Mouse (Mus musculus): Measurements from ENCODE around the gene Hmgcl. TPM values are rescaled to one million over a fixed set of nuclear protein-coding genes. Genes with fewer than 3 reads are reported as not detected.

Hmgcl gene
- total and polyA plus RNA-seq, 2 experiments from 2014 or later, result 26.9 to 54.1 TPM

DNA sequence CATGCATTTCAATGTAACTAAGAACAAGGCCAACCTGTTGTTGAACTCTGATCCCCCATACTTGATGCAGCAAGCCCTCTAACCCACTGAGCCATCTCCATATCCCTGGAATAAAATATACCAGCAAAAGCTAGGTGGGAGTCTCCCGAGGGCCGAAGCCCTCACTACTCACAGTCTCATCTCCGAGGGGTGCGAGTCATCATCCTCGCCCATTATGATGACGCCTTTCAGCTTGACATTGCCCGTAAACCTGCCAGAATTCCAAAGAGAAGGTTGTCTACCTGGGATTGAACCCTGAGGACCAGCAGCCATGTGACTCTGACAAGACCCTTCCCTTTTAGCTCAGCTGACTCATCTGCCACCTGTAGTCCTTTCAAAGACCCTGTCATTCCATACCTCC, 39.5 kb downstream of the Hmgcl start:
- peak overlapping the region; percentile 84 for H3K4me2 ChIP-seq (ENCODE audit: low read depth, low read length, poor library complexity, severe bottlenecking)
- 0 out of 2 replicates have a peak, but pooled peaks cover 1% of the 10 kb centered on the region for H3K36me3 ChIP-seq (ENCODE audit: insufficient read depth, low read length)
- no peak overlapping the region for H3K9ac ChIP-seq (replicated peaks; ENCODE audit: low read length, poor library complexity, severe bottlenecking)
- peaks cover 7% of the 10 kb centered on the region for H3K4me1 ChIP-seq (ENCODE audit: insufficient read depth, low read length)
- DNase-seq (ENCODE audit: low spot score) (no peak), ATAC-seq (ENCODE audit: low FRiP score) (no peak)
- TF ChIP-seq CTCF (IDR thresholded peaks at IDR 0.05), result no peak
- no peaks in the 10 kb centered on the region for H3K27me3 ChIP-seq (ENCODE audit: insufficient read depth, low read length)
- no peaks in the 10 kb centered on the region for H3K9me3 ChIP-seq (ENCODE audit: low read length)
- 94% methylated on average over 7 of the region's 7 CpGs for WGBS
- H3K27ac ChIP-seq (ENCODE audit: low read depth, low read length), result no peak overlapping the region
- H3K4me3 ChIP-seq (ENCODE audit: low read depth, low read length), result peak overlapping the region; percentile 88

DNA sequence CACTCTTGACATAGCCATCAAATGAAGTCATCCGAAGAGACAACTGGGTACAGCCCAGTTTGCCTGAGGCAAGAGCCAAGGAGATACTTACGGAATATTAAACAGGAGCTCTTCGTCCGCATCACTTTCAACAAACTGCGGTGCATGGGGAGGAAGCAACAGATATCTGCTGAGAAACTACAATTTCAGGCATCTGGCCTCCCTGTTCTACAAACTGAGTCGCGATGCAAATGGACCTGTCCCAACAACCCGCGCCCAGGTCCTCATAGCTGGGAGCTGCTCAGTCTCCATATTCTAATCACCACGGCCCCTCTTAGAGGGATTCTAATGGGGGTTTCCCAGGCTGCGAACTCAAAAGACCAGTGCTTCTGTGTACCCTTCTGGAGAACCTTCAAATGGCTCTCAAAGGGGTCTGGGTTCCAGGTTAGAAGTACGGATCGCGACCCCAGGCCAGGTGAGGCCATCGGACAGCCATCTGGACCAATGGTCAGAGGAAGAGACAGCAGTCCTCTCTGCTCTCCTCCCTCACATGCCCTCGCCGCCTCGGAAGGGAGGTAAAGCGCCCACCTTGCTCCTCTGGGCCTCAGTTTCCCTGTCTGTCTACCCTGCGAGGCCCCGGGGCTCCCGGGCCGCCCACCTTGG, 40.2 kb downstream of the Hmgcl start:
- DNase-seq (ENCODE audit: low spot score) (no peak), ATAC-seq (ENCODE audit: low FRiP score) (peak; percentile 48)
- no peaks in the 10 kb centered on the region for H3K36me3 ChIP-seq (ENCODE audit: insufficient read depth, low read length)
- peak overlapping the region; percentile 95 for H3K9ac ChIP-seq (replicated peaks; ENCODE audit: low read length, poor library complexity, severe bottlenecking)
- TF ChIP-seq CTCF (IDR thresholded peaks at IDR 0.05), result no peak
- H3K4me1 ChIP-seq (ENCODE audit: insufficient read depth, low read length), result peaks cover 7% of the 10 kb centered on the region
- H3K4me2 ChIP-seq (ENCODE audit: low read depth, low read length, poor library complexity, severe bottlenecking), result peak overlapping the region; percentile 84
- WGBS, result 9% methylated on average over 22 of the region's 23 CpGs
- H3K27me3 ChIP-seq (ENCODE audit: insufficient read depth, low read length), result no peaks in the 10 kb centered on the region
- H3K27ac ChIP-seq (ENCODE audit: low read depth, low read length), result peak overlapping the region; percentile 57
- no peaks in the 10 kb centered on the region for H3K9me3 ChIP-seq (ENCODE audit: low read length)
- H3K4me3 ChIP-seq (ENCODE audit: low read depth, low read length), result peak overlapping the region; percentile 88

DNA sequence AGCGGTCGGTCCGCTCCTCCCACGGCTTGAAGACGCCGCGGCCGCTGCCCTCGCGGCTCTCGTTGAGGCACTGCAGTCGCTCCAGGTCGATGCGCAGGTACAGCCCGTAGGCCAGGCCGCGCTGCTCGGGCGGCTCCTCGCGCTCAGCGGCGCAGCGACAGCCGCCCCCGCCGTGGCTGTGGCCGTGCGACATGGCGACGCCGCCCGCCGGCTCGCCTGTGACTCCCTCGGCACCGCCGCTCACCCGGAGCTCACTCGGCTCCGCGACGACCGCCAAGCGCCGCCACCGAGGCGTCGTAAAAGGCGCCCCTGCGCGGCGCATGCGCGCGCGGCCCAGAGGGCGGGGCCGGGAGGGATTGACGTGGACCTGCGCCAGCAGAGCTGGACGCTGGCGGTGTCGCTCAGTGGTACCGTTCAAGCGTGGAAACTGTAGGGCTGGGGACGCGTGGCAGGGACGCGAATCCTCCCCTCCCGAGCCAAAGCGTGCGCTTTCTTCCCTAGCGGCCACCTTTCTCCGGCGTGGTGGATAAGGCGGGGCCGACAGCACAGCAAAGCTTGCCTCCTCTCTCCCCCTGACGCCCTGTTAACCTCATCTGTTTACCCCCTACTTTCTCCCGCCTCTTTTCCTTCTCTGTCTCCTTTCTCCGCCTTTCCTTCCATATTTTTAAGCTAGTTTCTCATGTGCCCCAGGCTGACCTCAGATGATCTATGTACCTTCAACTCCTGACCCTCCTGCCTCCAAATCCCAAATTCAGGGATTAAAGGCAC, 40.9 kb downstream of the Hmgcl start, which contains the start of gene Pithd1:
Gene Pithd1, minus strand, starts transcription at position 322 of the 768 bp plus-strand sequence.
- peak; percentile 59 for TF ChIP-seq CTCF (IDR thresholded peaks at IDR 0.05)
- peak within 1 kb of the TSS; percentile 84 for H3K4me2 ChIP-seq (ENCODE audit: low read depth, low read length, poor library complexity, severe bottlenecking)
- H3K4me1 ChIP-seq (ENCODE audit: insufficient read depth, low read length), result peaks cover 7% of the 10 kb centered on the region
- under 1% methylated on average over 66 of the region's 81 CpGs for WGBS
- no peaks in the 10 kb centered on the region for H3K36me3 ChIP-seq (ENCODE audit: insufficient read depth, low read length)
- peak; percentile 94 for DNase-seq (ENCODE audit: low spot score)
- H3K9ac ChIP-seq (replicated peaks; ENCODE audit: low read length, poor library complexity, severe bottlenecking), result peak within 1 kb of the TSS; percentile 95
- ATAC-seq (ENCODE audit: low FRiP score), result peak; percentile 89
- peak within 1 kb of the TSS; percentile 57 for H3K27ac ChIP-seq (ENCODE audit: low read depth, low read length)
- H3K9me3 ChIP-seq (ENCODE audit: low read length), result no peaks in the 10 kb centered on the region
- H3K4me3 ChIP-seq (ENCODE audit: low read depth, low read length), result peak within 1 kb of the TSS; percentile 88
- H3K27me3 ChIP-seq (ENCODE audit: insufficient read depth, low read length), result no peaks in the 10 kb centered on the region

DNA sequence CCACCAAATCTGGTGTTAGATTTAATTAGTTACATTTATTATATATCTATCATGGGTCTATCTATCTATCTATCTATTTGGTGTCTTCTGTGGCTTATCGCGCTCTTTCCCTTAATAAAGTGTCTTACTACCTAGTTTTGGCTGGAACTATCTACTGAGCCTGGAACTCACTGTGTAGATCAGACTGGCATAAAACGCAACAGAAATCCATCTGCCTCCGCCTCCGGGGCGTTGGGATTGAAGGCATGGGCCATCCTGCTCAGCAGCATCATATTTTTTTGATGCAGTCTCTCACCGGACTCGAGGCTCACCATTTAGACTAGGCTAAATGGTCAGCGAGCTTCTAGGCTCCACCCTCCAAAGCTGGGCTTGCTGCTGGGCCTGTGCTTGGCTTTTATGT, 41.5 kb downstream of the Hmgcl start:
- no peaks in the 10 kb centered on the region for H3K36me3 ChIP-seq (ENCODE audit: insufficient read depth, low read length)
- DNase-seq (ENCODE audit: low spot score) (no peak), ATAC-seq (ENCODE audit: low FRiP score) (no peak)
- H3K9ac ChIP-seq (replicated peaks; ENCODE audit: low read length, poor library complexity, severe bottlenecking), result peak overlapping the region; percentile 95; the same call in 1 of the 2 replicates
- H3K4me1 ChIP-seq (ENCODE audit: insufficient read depth, low read length), result peaks cover 7% of the 10 kb centered on the region
- TF ChIP-seq CTCF (IDR thresholded peaks at IDR 0.05), result no peak
- WGBS, result 60% methylated on average over 9 of the region's 9 CpGs
- no peaks in the 10 kb centered on the region for H3K27me3 ChIP-seq (ENCODE audit: insufficient read depth, low read length)
- peak overlapping the region; percentile 84 for H3K4me2 ChIP-seq (ENCODE audit: low read depth, low read length, poor library complexity, severe bottlenecking)
- H3K9me3 ChIP-seq (ENCODE audit: low read length), result no peaks in the 10 kb centered on the region
- H3K27ac ChIP-seq (ENCODE audit: low read depth, low read length), result peak overlapping the region; percentile 57
- peak overlapping the region; percentile 88 for H3K4me3 ChIP-seq (ENCODE audit: low read depth, low read length)

DNA sequence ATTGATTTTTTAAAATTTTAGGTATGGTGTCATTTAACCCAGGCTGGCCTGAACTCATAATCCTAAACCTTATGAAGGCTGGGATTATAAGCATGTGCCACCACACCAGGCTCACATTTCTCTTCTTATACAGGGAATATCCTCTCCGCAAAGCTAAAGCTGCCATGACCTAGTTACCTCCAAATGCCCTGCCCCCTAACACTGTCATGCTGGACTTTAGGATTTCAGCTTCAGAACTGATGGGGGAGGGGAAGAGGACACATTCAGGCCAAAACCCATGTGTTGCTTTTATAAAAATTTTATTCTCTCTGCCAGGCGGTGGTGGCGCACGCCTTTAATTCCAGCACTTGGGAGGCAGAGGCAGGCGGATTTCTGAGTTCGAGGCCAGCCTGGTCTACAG, 47.7 kb downstream of the Hmgcl start:
- no peak for TF ChIP-seq CTCF (IDR thresholded peaks at IDR 0.05)
- H3K27ac ChIP-seq (ENCODE audit: low read depth, low read length), result no peak overlapping the region
- H3K9ac ChIP-seq (replicated peaks; ENCODE audit: low read length, poor library complexity, severe bottlenecking), result no peak overlapping the region
- H3K9me3 ChIP-seq (ENCODE audit: low read length), result no peaks in the 10 kb centered on the region
- H3K4me1 ChIP-seq (ENCODE audit: insufficient read depth, low read length), result no peaks in the 10 kb centered on the region
- no peak overlapping the region for H3K4me2 ChIP-seq (ENCODE audit: low read depth, low read length, poor library complexity, severe bottlenecking)
- WGBS, result 94% methylated on average over 6 of the region's 6 CpGs
- DNase-seq (ENCODE audit: low spot score) (no peak), ATAC-seq (ENCODE audit: low FRiP score) (no peak)
- H3K36me3 ChIP-seq (ENCODE audit: insufficient read depth, low read length), result no peaks in the 10 kb centered on the region
- H3K27me3 ChIP-seq (ENCODE audit: insufficient read depth, low read length), result no peaks in the 10 kb centered on the region
- H3K4me3 ChIP-seq (ENCODE audit: low read depth, low read length), result no peak overlapping the region

DNA sequence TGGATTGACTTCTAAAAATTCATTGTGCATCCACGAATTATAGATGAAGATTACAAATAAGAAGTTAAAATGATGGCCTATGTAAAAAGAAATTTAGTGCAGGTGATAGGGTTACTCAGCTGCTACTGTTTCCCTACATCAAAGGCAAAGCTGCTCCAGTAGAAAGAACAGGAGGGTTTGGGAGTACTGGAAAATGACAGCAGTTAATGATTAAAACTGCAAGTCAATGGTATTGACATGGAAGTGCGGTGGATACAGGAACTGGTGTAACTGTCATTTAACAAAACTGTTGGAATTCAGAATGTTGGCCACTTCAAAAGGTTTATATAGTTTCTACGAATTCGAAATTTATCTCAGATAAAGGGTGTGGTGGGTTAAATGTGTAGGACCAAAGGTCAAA, 48.9 kb downstream of the Hmgcl start:
- DNase-seq (ENCODE audit: low spot score) (no peak), ATAC-seq (ENCODE audit: low FRiP score) (no peak)
- Histone ChIP-seq H3K27me3 (ENCODE audit: insufficient read depth, low read length) (no peaks in the 10 kb centered on the region), H3K4me1 (ENCODE audit: insufficient read depth, low read length) (no peaks in the 10 kb centered on the region), H3K27ac (ENCODE audit: low read depth, low read length) (no peak overlapping the region), H3K9ac (replicated peaks; ENCODE audit: low read length, poor library complexity, severe bottlenecking) (no peak overlapping the region), H3K4me3 (ENCODE audit: low read depth, low read length) (no peak overlapping the region), H3K9me3 (ENCODE audit: low read length) (no peaks in the 10 kb centered on the region), H3K36me3 (ENCODE audit: insufficient read depth, low read length) (no peaks in the 10 kb centered on the region), H3K4me2 (ENCODE audit: low read depth, low read length, poor library complexity, severe bottlenecking) (no peak overlapping the region)
- 88% methylated on average over 4 of the region's 4 CpGs for WGBS
- no peak for TF ChIP-seq CTCF (IDR thresholded peaks at IDR 0.05)

Data from midbrain, postnatal 0 days (tissue).